Mouse (Mus musculus): Measurements from ENCODE around the gene Rom1.
"Not testable (repeated sequence)": the region's sequence is repeated elsewhere in the genome, so short reads cannot be mapped to it uniquely, and the experiment has no call there.

The Rom1 gene

DNA sequence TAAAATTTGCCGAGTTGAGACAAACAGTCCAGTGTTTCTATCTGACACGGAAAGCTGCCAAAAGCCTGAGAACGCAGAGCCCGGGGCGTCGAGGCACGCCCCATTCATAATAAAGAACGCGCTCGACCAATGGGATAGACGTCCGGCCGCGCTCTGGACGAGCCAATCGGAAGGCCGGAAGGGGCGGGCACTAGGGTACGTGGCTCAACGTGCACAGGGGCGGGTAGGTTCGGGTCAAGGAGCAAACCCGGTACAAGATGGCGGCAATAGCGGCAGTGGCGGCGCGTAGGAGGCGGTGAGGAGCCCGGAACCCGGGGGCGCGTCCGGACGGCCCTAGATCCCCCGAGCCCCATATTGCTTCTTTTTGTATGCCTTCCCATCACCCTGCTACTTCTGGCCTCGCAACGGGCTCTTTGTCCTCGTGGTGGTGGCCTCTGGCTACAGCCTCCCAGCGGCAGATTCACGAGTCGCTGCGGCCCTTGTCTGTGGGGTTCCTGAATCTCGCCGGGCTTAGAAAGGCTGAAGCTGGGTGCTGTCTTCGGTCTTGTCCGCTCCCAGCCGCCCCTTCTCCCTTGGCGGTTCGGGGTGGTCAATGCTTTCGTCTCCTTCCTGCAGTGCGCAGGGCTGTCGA lies 31.2 kb downstream of the Rom1 start, which contains the start of gene Ganab:
Gene Ganab (plus strand): TSS at position 207 of the 631 bp plus-strand sequence.
- peak; percentile 98 for DNase-seq (ENCODE audit: low spot score)

DNA sequence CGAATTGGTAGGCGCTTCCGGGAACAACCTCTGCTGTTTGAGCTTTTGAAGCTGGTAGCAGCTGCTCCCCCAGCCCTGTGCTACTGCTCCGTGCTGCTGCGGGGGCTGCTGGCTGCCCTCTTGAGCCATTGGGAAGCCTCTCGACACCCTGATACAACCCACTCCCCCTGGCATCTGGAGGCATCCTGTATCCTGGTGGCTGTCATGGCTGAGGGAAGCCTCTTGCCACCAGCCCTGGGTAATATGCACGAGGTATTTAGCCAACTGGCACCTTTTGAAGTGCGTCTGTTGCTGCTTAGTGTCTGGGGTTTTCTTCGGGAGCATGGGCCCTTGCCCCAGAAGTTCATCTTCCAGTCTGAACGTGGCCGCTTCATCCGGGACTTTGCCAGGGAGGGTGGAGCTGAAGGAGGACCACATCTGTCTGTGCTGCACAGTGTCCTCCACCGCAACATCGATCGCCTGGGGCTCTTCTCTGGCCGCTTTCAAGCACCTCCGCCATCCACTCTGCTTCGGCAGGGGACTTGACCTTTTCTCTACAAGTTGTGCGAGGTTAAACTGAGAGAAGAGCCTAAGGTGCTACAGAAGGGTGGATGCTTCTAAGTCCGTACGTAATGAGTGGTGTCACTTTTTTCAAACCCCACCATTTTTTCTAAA lies 31.8 kb downstream of the Rom1 start:
- peak; percentile 60 for DNase-seq (ENCODE audit: low spot score)

DNA sequence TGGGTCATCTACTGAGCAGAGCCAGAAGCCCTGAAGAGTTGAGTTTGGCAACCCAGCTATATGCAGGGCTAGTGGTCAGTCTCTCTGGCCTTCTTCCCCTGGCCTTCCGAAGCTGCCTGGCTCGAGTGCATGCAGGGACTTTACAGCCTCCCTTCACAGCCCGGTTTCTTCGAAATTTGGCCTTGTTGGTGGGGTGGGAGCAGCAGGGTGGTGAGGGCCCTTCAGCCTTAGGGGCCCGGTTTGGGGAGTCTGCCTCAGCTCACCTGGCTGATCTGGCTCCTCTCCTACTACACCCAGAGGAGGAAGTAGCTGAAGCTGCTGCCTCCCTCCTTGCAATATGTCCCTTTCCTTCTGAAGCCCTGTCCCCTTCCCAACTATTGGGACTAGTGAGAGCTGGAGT lies 32.9 kb downstream of the Rom1 start:
- not testable (repeated sequence) for DNase-seq (ENCODE audit: low spot score)

DNA sequence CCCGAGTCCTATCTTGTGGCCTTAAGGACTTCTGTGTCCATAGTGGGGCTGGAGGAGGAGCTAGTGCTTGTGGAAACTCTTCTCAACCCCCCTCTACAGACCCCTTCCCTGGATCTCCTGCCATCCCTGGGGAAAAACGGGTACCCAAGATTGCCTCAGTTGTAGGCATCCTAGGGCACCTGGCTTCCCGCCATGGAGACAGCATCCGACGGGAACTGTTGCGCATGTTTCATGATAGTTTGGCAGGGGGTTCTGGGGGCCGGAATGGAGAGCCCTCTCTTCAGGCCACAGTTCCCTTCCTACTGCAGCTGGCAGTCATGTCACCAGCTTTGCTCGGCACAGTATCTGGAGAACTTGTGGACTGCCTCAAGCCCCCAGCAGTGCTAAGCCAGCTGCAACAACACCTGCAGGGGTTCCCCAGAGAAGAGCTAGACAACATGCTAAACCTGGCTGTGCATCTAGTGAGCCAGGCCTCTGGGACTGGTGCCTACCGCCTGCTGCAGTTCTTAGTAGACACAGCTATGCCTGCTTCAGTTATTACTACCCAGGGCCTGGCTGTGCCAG lies 33.7 kb downstream of the Rom1 start:
- DNase-seq (ENCODE audit: low spot score): no peak

DNA sequence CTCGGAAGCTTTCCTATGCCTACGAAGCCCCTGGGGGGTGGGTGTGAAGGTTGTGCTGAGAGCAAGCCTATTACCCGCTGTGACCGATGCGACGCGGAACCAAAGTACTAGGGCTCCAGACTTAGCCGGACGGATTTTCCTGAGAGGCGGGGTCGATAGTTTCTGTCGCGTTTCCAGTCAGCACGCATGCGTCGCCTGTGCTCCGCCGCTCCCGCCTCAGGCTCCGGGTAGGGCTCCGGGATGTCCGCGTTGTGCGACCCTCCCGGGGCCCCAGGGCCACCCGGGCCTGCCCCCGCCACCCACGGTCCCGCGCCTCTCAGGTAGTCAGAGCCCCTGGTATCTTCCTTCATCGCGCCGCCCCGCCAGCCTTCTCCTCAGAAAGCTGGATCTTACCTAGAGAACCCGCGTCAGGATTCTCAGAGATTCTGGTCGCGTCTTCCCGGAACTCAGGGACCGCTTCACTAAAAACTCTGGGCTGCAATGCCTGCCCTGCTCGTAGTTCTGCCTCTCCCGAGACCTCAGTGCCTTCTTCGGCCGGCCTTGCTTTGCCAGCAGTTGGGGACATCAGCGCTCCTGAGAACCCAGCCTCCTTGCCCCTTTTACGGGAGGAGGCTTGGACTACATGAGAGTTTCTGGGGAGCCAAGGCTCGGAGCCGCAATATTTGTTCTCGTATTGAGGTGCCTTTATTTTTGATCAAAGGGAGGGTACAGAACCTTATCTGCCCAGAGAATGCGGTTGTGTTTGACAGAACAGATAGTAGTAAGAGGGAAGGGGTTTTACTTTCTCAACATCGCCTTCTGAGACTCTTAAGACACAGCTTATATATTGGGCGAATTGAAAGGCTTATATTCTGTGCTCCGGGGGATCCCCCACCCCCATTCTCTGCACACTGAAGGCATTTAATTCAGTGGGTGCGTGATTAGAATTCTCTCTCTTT lies 36.1 kb downstream of the Rom1 start, which contains the start of gene Ints5:
Gene Ints5 (plus strand): TSS at position 177 of the 938 bp plus-strand sequence.
- peak; percentile 93 for DNase-seq (ENCODE audit: low spot score)

DNA sequence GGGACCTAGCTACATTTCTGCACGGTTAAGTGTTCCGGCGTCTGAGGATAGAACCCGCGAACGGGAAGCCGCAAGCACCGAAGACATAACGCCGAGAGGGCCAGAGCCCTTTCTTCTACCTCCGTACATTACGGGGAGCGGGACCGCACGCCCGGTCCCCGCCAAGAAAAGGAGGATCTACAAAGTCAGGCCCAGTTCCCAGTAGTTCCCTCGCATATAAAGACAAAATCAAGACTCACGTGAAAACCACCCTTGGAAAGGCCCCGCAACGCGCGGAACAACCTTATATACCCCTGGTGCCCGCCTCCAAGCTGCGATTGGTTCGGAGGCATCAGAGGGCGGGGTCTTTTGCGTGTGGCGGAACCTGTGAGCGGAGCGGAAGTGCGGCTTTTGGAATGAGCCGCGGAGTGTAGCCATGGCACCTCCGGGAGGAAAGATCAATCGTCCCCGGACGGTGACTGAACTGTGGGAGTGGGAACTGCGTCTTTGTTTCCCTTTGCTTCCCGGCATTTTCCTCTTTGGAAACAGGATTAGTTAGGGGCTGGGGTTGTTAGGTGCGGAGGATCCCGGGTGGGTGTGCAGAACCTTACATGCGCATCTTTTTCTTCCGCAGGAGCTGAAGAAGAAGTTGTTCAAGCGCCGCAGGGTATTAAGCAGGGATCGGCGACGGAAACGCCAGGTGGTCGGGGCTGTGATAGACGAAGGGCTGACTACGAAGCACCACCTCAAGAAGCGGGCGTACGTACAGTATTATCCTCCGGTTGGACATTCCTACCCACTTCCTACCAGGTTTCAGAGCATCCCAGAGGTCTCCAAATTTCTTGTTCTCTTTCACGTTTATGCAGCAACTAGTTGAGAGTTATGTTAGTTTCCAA lies 40.4 kb downstream of the Rom1 start, which contains the start of the genes 1810009A15Rik and Gm49416:
Gene 1810009A15Rik (plus strand): TSS at position 343 of the 875 bp plus-strand sequence.
Gene Gm49416 (plus strand): TSS at position 416 of the 875 bp plus-strand sequence.
- DNase-seq (ENCODE audit: low spot score): peak; percentile 98

DNA sequence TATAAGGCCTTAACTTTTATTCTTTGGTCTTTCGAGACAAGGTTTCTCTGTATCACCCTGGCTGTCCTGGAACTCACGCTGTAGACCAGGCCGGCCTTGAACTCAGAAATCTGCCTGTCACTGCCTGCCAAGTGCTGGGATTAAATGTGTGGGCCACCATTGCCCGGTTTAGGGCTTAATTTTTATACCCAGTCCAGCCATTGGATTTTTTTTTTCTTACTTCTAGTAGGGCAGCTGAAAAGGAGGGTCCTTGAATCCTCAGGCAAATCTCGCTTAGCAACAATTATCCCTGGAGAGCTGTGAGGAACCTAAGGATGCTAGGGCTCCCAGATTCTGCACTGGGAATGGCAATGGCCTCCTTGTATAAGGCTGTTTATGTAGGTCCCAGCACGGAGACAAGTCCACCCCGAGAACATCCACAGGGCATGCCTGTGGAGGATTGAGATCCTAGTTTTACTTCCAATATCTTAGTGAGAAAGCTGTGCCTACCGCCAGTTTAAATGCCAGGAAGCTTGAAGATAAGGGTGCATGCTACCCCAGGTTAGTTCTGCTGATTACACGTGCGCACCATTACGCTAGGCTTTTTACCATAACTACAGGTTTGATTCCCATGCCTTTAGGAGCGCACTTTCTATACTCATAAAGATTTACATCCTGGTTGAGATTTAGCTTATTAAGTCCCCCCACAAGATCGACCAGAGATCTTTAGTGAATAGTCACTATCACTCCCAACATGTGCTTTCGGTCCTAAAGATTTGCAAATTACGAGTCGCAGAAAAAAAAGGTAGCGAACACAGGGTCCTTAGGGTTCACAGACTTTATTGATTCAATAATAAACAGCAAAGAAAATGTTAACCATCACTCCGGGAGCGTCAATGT lies 41.3 kb downstream of the Rom1 start:
- DNase-seq (ENCODE audit: low spot score): no peak

DNA sequence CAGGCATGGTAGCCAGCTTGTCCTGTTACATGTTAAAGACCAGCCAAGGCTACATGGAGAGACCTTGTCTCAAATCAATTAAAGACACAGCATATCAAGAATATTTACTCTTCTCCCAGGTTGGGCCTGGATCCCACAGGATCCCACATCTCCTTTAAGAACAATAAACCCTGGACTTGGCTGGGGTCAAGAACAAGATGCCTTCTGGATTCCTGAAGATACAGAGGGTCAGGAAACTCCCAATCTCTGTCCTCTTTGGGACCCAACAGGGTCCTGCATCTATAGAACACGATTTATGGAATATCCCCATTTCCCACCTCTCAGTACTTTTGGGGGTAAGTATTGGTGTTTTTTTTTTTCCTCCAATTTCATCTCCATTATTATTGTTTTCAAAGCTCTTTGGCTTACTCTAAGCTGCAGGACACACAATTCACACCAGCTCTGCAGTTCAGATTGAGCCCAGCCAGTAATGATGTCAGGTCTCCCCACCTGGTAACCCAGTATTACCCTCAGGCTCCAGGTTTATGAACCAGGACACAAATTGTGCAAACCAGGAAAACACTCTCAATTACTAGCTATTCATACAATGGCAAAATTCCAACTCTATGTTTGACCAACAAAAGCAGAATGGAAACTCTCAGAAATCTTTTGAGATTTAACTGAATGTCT lies 42.1 kb downstream of the Rom1 start:
- DNase-seq (ENCODE audit: low spot score): no peak

DNA sequence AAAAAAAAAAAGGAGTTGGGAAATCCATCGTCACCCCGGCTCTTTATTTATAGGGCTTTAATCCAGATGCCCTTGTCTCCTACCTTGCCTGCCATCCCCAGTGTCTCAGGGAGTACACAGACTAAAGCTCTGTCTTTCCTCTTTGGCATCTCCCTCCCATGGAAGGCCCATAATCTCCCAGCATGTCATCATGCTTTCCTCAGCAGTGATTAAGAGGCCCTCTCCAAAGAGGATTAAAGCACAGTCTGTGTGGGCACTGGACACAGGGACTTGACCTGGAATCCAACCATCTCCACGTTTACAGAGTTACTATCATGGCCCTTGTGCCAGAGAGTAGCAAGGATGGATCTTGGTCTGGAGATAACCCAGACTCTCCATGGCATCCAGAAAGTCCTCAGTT lies 45.5 kb downstream of the Rom1 start, which contains the start of the genes Lbhd1 and Gm49403:
Gene Lbhd1 (plus strand): TSS at position 117 of the 400 bp plus-strand sequence.
Gene Gm49403 (plus strand): TSS at position 315 of the 400 bp plus-strand sequence.
- DNase-seq (ENCODE audit: low spot score): no peak

DNA sequence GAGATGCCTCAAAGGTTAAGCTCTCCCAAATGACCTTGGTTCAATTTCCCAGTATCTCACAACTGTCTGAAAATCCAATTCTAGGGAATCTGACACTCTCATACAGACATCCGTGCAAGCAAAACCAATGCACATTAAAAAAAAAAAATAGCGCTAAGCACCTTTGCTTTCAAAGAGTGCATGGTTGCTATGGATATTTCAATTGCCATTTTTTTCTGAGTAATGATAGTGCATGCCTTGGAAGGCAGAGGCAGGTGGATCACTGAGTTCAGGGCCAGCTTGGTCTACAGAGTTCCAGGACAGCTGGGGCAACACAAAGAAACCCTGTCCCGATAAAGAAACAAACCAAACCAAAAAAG lies 48.1 kb downstream of the Rom1 start:
- no peak for DNase-seq (ENCODE audit: low spot score)

DNA sequence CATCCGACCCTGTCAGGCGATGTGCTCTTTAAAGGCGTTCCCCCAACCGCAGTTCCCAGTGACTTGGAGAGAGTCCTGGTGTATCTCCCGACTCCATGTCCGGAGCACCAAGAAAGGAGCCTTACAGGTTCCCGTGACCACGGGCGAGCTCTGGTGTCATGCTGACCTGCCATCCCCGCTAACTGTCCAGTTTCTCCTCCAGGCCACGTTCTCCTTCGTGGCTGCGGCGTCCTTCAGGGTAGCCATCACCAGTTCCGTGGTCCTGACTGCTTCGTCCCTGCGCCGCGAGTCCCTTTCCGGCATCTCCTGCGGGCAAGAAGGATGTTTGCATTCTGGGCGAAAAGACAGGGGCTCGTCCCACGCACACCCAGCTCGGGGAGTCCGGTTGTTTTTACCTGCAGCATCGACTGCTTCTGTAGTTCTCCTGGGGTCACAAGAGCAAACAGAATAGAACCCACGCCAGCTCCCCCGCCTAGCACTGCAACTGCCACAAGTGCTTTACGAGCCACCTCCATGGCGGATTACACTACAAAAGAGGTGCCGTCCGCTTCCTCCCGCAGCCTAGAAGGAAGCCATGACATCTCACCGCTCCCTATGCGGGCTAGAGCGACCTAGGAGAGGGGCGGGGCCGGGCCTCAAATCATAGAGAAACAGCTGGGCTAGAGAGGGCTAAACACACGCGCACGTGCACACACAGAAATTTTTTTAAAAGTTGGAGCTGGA lies 48.7 kb downstream of the Rom1 start, which contains the start of gene Uqcc3:
Gene Uqcc3 (minus strand): TSS at position 613 of the 723 bp plus-strand sequence.
- DNase-seq (ENCODE audit: low spot score): peak; percentile 93

Measured in adipocyte (in vitro differentiated cells).